Mouse (Mus musculus) C2C12 (cell line): Measurements from ENCODE around the gene Vps53.

Experiments used
- CEBPB ChIP-seq: IDR thresholded peaks from one replicate; pipeline ENCODE4 v1.6.1; 2011; ENCODE audit warnings: low read depth, mild to moderate bottlenecking, control low read depth, moderate library complexity
- CTCF ChIP-seq: IDR thresholded peaks from one replicate; pipeline ENCODE4 v1.5.1; 2011; ENCODE audit not compliant: control insufficient read depth, insufficient read depth, insufficient read length
- FOSL1 ChIP-seq: IDR thresholded peaks from one replicate; pipeline ENCODE4 v1.8.0; 2011; ENCODE audit warnings: mild to moderate bottlenecking, low read length; ENCODE audit not compliant: poor library complexity, insufficient read depth, severe bottlenecking
- MAX ChIP-seq: IDR thresholded peaks from one replicate; pipeline ENCODE4 v1.6.1; 2011; ENCODE audit warnings: mild to moderate bottlenecking, control low read depth
- MYOD1 ChIP-seq: IDR thresholded peaks from one replicate; pipeline ENCODE4 v1.6.1; 2011; ENCODE audit warnings: low read depth; ENCODE audit not compliant: control insufficient read depth, insufficient read length
- MYOG ChIP-seq: IDR thresholded peaks from one replicate; pipeline ENCODE4 v1.6.1; 2011; ENCODE audit not compliant: control insufficient read depth, insufficient read length; ENCODE audit errors: extremely low read depth
- USF1 ChIP-seq: IDR thresholded peaks from one replicate; pipeline ENCODE4 v1.6.1; 2011; ENCODE audit warnings: low read depth, mild to moderate bottlenecking, control low read depth, moderate library complexity

DNA sequence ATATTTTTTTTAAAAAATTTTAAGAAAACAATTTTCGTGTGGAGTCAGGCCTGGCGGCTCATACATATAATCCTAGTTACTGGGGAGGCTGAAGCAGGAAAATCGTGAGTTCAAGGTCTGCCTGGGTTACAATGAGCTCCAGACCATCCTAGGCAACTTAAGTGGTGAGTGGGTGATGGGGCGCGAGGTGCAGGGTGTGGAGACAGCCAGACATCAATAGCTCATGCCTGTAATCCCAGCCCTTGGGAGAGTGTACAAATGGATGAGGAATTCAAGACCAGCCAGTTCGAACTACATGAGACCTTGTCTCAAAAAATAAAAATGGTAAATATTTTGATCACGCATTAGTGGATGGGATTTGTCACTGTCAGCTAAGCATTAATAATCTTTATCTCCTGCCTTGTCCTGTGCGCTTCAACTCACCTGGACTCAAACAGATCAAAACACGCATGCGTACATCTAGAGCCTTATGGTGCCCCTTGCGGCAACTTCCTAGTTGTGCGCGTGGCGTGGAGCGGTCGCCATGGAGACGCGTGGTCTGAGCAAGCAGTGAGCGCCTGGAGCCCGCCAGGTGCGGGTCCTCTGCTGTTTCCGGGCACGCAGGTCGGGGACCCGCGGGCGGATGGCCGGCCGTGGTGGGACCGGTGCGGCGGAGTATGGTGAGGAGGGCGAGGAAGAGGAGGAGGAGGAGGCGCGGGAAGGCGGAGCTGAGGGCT lies 179.8 kb downstream of the Vps53 start, which contains the start of gene 1700016K19Rik:
- no peak for TF ChIP-seq CTCF
- no peak for TF ChIP-seq MAX
- TF ChIP-seq CEBPB = no peak
- TF ChIP-seq USF1 = no peak
- no peak for TF ChIP-seq MYOG
- no peak for TF ChIP-seq MYOD1
- TF ChIP-seq FOSL1 = no peak
